Mouse (Mus musculus): ENCODE measurements around the gene Mcrip2.

GRCm38 (mm10) chr17:25883268-25883667 lies 14.7 kb upstream of the Mcrip2 start:
- no peak for TF ChIP-seq USF1 (IDR thresholded peaks at IDR 0.05; ENCODE audit: low read depth)
- no peak for TF ChIP-seq MAX (IDR thresholded peaks at IDR 0.05; ENCODE audit: low read depth)
- no peak for TF ChIP-seq POLR2A (IDR thresholded peaks at IDR 0.05; ENCODE audit: insufficient read length, low read depth)
- TF ChIP-seq TCF12 (IDR thresholded peaks at IDR 0.05; ENCODE audit: insufficient read depth, poor library complexity, severe bottlenecking) = no peak
- no peak for TF ChIP-seq MYOD1 (IDR thresholded peaks at IDR 0.05; ENCODE audit: control insufficient read depth in 1 of 3, insufficient read length in 2 of 3, low read depth in 2 of 3)
- no peak for TF ChIP-seq POLR2AphosphoS2 (IDR thresholded peaks at IDR 0.05; ENCODE audit: insufficient read length, low read depth)

Data from myocyte (in vitro differentiated cells).